Mouse (Mus musculus) hindbrain, embryonic 16.5 days (tissue): ENCODE measurements around the gene Mpg. TPM values are rescaled to one million over a fixed set of nuclear protein-coding genes. Genes with fewer than 3 reads are reported as not detected.

Source experiments
- ATAC-seq: fragments of 200-750 bp; cut with Nextera tagmentation; 2 replicates; pipeline ENCODE4 v1.8.0; 2017; ENCODE audit warnings: moderate TSS enrichment, moderate library complexity
- H3K27ac ChIP-seq: fragments of 300-500 bp; sonication (generic); 2 replicates; pipeline ENCODE4 v1.5.1; 2014; ENCODE audit warnings: low read depth, mild to moderate bottlenecking, control low read depth, low read length, moderate library complexity
- H3K27me3 ChIP-seq: fragments of 300-500 bp; sonication (generic); replicated peaks from 2 replicates; pipeline ENCODE4 v1.6.1; 2014; ENCODE audit warnings: low read length; ENCODE audit not compliant: control insufficient read depth, insufficient read depth
- H3K36me3 ChIP-seq: fragments of 300-500 bp; sonication (generic); 2 replicates; pipeline ENCODE4 v1.6.1; 2014; ENCODE audit warnings: mild to moderate bottlenecking, low read length, moderate library complexity, mixed read lengths; ENCODE audit not compliant: control insufficient read depth, insufficient read depth
- H3K4me1 ChIP-seq: fragments of 300-500 bp; sonication (generic); 2 replicates; pipeline ENCODE4 v1.6.1; 2014; ENCODE audit warnings: low read depth, low read length; ENCODE audit not compliant: control insufficient read depth, insufficient read depth
- H3K4me2 ChIP-seq: fragments of 300-500 bp; sonication (generic); 2 replicates; pipeline ENCODE4 v1.6.1; 2014; ENCODE audit warnings: mild to moderate bottlenecking, low read length, control low read depth, moderate library complexity
- H3K4me3 ChIP-seq: fragments of 300-500 bp; sonication (generic); 2 replicates; pipeline ENCODE4 v1.5.1; 2014; ENCODE audit warnings: mild to moderate bottlenecking, low read length, control low read depth, moderate library complexity
- H3K9ac ChIP-seq: fragments of 300-500 bp; sonication (generic); 2 replicates; pipeline ENCODE4 v1.6.1; 2014; ENCODE audit warnings: low read depth, mild to moderate bottlenecking, control low read depth, low read length, moderate library complexity
- H3K9me3 ChIP-seq: fragments of 300-500 bp; sonication (generic); 2 replicates; pipeline ENCODE4 v1.6.1; 2014; ENCODE audit warnings: mild to moderate bottlenecking, low read length, moderate library complexity; ENCODE audit not compliant: control insufficient read depth
- WGBS: fragments of 180-500 bp; shearing (Covaris S2); extraction: QIAGEN DNeasy Blood & Tissue Kit; methylation state at CpG from one replicate; pipeline ENCODE4 v1.1.7; 2014; 5-methylcytosine and 5-hydroxymethylcytosine counted together
- polyA plus RNA-seq: library from polyadenylated mRNA; unstranded; fragments of >200 nt; fragmentation: Nextera tagmentation; extraction: Ambion mirVana; gene quantifications from 2 replicates; pipeline ENCODE4 v1.2.1, GENCODE M21; 2015

Gene Mpg
- polyA plus RNA-seq, 1 experiment from 2014 or later, result 34.7 TPM

DNA sequence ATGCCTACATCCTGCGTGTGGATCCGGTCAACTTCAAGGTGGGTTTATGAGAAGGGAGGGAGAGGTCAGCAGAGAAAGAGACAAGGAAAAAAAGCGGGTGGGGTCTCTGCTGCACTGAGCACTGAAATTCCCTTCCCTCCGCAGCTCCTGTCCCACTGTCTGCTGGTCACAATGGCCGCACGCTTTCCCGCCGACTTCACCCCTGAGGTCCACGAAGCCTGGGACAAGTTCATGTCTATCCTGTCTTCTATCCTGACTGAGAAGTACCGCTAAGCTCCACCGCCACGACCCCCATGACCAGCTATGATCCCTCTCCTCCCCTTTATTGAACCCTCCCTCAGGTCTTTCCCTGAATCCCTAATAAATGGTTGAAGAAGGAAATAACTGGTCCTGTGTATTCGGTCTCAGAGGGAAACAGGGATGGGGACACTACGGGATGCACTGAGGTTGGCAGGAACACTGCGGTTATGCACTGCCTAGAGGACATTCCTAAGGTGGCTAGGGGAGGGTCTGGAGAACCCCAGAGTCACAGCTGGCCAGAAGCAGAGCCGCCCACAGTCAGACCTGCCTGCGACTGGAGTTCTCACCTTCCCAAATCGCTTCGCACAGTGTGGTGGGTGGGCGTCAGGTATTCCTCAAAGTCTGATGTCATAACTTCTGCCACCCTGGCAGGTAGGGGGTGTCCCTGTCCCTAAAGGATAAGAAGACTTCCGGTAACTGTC is 51.6 kb downstream of the Mpg start:
- no peak for ATAC-seq
- no peaks in the 10 kb centered on the region for H3K9me3 ChIP-seq
- WGBS, result 73% methylated on average over 21 of the region's 21 CpGs
- H3K27ac ChIP-seq, result no peak overlapping the region
- H3K4me3 ChIP-seq, result no peak overlapping the region
- no peaks in the 10 kb centered on the region; the same call in 1 of the 2 replicates for H3K27me3 ChIP-seq
- H3K4me1 ChIP-seq, result no peaks in the 10 kb centered on the region
- no peak overlapping the region for H3K4me2 ChIP-seq
- no peaks in the 10 kb centered on the region for H3K36me3 ChIP-seq
- no peak overlapping the region for H3K9ac ChIP-seq

- no peak overlapping the region for H3K27ac ChIP-seq
- H3K4me3 ChIP-seq, result no peak overlapping the region
- H3K9ac ChIP-seq, result no peak overlapping the region
- H3K27me3 ChIP-seq, result no peaks in the 10 kb centered on the region; the same call in 1 of the 2 replicates
- H3K9me3 ChIP-seq, result no peaks in the 10 kb centered on the region
- WGBS, result 82% methylated on average over 12 of the region's 12 CpGs
- no peaks in the 10 kb centered on the region for H3K36me3 ChIP-seq
- H3K4me2 ChIP-seq, result no peak overlapping the region
- ATAC-seq, result no peak
- no peaks in the 10 kb centered on the region for H3K4me1 ChIP-seq
These were observed 52.2 kb downstream of the Mpg start for GRCm38 (mm10) chr11:32278458-32278957.

- Histone ChIP-seq H3K36me3 (no peaks in the 10 kb centered on the region), H3K9ac (no peak overlapping the region), H3K27me3 (no peaks in the 10 kb centered on the region; the same call in 1 of the 2 replicates), H3K4me1 (no peaks in the 10 kb centered on the region), H3K9me3 (no peaks in the 10 kb centered on the region), H3K4me3 (no peak overlapping the region), H3K27ac (no peak overlapping the region), H3K4me2 (no peak overlapping the region)
- 64% methylated on average over 2 of the region's 2 CpGs for WGBS
- ATAC-seq, result no peak
These were observed 54.3 kb downstream of the Mpg start for GRCm38 (mm10) chr11:32280646-32281045.

GRCm38 (mm10) chr11:32281416-32282144 is 55.3 kb downstream of the Mpg start:
- Histone ChIP-seq H3K27ac (no peak overlapping the region), H3K36me3 (no peaks in the 10 kb centered on the region), H3K4me3 (no peak overlapping the region), H3K4me1 (no peaks in the 10 kb centered on the region), H3K9ac (no peak overlapping the region), H3K4me2 (no peak overlapping the region), H3K27me3 (no peaks in the 10 kb centered on the region; the same call in 1 of the 2 replicates), H3K9me3 (no peaks in the 10 kb centered on the region)
- WGBS, result 80% methylated on average over 1 of the region's 1 CpGs
- no peak for ATAC-seq

Other genes starting within 250 kb of the Mpg start
- 530 and 557 TPM in 2 replicates for gene Nsg2, start 226.0 kb upstream of the Mpg start, polyA plus RNA-seq
- not detected in 2 replicates for gene Il9r, start 26.2 kb upstream of the Mpg start, polyA plus RNA-seq
- 45.6 and 49.9 TPM in 2 replicates for gene Snrnp25, start 21.1 kb upstream of the Mpg start, polyA plus RNA-seq
- 27.1 and 28.7 TPM in 2 replicates for gene Rhbdf1, start 4.2 kb upstream of the Mpg start, polyA plus RNA-seq
- 42.6 and 43.9 TPM in 2 replicates for gene Nprl3, start 41.2 kb downstream of the Mpg start, polyA plus RNA-seq
- gene Hba-x, start 49.9 kb downstream of the Mpg start, polyA plus RNA-seq, result 4.9 and 16.1 TPM in 2 replicates
- 2,714 and 3,255 TPM in 2 replicates for gene Hba-a1, start 57.0 kb downstream of the Mpg start, polyA plus RNA-seq
- gene Hbq1b, start 60.5 kb downstream of the Mpg start, polyA plus RNA-seq, result 0.61 and 1.3 TPM in 2 replicates
- 6,688 and 8,147 TPM in 2 replicates for gene Hba-a2, start 70.0 kb downstream of the Mpg start, polyA plus RNA-seq
- 1.6 and 2.0 TPM in 2 replicates for gene Hbq1a, start 73.6 kb downstream of the Mpg start, polyA plus RNA-seq
- gene Sh3pxd2b, start 121.3 kb downstream of the Mpg start, polyA plus RNA-seq, result 15.8 and 20.1 TPM in 2 replicates
- gene Ubtd2, start 228.9 kb downstream of the Mpg start, polyA plus RNA-seq, result 36.8 and 40.3 TPM in 2 replicates